Mouse (Mus musculus) liver, postnatal 0 days (tissue): Measurements from ENCODE around the gene 2310007B03Rik.

ENCODE experiments used
- CTCF ChIP-seq: sonication (generic); IDR thresholded peaks from 2 replicates; pipeline ENCODE4 v1.5.1; 2016; ENCODE audit warnings: antibody characterized with exemption, low read depth
- EP300 ChIP-seq: IDR thresholded peaks from 2 replicates; pipeline ENCODE4 v1.6.1; 2016; ENCODE audit warnings: antibody characterized with exemption, low read depth, mild to moderate bottlenecking

GRCm38 (mm10) chr1:93175849-93176248 is 15.1 kb upstream of the 2310007B03Rik start:
- TF ChIP-seq CTCF (no peak), EP300 (no peak)
